Mouse (Mus musculus): ENCODE results near the gene Prss43.

DNA sequence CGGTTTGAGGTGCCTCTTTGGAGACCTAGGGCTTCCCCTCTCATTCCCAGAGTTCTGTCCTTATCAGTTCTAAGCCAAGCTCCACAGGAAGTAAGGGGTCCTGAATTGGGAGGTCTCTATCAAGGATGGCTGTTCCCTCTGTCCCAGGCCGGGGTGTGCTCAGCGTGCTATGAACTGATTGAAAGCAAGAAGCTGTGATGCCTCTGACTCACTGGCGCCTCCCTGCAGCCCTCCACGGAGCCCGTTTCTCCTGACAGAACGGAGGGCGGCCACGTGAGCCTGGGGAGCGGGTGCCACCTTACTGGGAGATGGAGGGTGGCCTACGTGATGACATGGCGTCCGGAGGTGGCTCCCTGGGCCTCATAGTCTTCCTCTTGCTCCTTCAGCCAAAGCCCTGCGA is 28.6 kb upstream of the Prss43 start, which contains the start of gene Prss42:
- TF ChIP-seq POLR2A (IDR thresholded peaks at IDR 0.05; ENCODE audit: borderline replicate concordance, extremely low read depth, low read depth, low read length) (no peak), CTCF (IDR thresholded peaks at IDR 0.05; ENCODE audit: insufficient read depth, low read length) (no peak)

All from lung, adult 2 months (tissue).